Mouse (Mus musculus): ENCODE results near the gene Pax3. TPM values are rescaled to one million over a fixed set of nuclear protein-coding genes. Genes with fewer than 3 reads are reported as not detected.

Gene Pax3
- polyA plus RNA-seq, 1 experiment from 2014 or later = 38.1 TPM

DNA sequence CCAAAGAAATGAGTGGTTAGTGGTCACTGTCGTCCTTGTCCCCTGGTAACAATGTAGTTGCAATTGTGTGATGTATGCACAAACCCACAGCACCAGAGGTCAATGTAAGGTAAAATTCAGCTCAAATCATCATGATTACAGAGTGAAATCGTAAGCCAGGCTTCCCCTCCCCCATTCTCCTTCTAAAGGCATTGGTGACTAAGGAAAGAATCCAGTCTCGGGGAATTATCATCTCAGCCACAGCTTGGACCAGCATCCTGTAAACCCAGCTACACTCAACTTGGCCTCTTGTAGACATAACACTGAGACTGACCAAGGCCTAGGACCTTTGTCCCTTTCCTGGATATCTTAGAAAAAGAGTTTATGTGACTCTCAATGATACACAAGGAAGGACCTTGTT lies 28.1 kb downstream of the Pax3 start:
- H3K36me3 ChIP-seq (ENCODE audit: control insufficient read depth, insufficient read depth, low read length) = no peaks in the 10 kb centered on the region
- ATAC-seq (ENCODE audit: low FRiP score) (no peak), DNase-seq (ENCODE audit: low spot score, missing footprints) (peak; percentile 93)
- peaks cover 71% of the 10 kb centered on the region for H3K27me3 ChIP-seq (ENCODE audit: control insufficient read depth, insufficient read depth, low read length)
- H3K9ac ChIP-seq (ENCODE audit: low read length) = no peak overlapping the region
- H3K4me2 ChIP-seq = peak overlapping the region; percentile 22
- peak overlapping the region; percentile 53 for H3K27ac ChIP-seq (ENCODE audit: low read depth, low read length)
- WGBS = 20% methylated on average over 3 of the region's 3 CpGs
- H3K4me3 ChIP-seq (ENCODE audit: low read depth, low read length) = no peak overlapping the region
- H3K9me3 ChIP-seq (ENCODE audit: control insufficient read depth, low read length) = no peaks in the 10 kb centered on the region
- peaks cover 65% of the 10 kb centered on the region for H3K4me1 ChIP-seq (ENCODE audit: control insufficient read depth, insufficient read depth, low read length)

DNA sequence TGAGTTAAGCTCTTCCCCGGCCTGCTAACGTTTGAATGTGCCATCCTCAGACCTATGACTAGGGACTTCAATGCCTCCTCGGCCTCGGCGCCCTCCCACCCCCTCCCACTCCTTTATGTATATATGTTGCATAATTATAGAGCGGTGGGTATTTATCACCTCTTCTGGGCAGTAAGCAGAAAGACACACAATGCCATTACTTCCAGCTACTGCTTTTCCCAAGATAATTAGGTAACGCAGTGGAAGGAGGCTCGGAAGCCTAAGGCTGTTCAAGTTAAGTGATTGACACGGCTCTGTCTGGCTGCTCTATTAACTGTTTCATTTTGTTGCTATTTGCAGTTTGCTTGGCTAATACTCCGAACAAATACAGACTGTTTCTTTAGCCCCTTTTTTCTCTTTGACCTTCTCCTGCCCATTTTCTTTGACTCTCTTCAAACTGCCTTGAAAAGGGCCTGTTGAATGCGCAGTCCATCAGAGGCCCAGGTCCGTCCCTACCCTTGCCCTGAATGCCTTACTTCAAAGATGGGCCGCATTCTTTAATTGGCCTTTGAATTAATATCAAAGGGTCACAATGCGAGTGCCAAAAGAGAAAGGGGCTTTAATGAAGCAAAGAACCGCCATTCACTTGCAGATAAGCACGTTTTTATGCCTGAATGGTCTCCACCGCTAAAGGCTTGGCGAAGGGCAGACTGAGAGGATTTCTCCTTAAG lies 29.2 kb downstream of the Pax3 start:
- no peak overlapping the region for H3K9ac ChIP-seq (ENCODE audit: low read length)
- 10% methylated on average over 18 of the region's 18 CpGs for WGBS
- peak overlapping the region; percentile 15; the same call in 1 of the 2 replicates for H3K27ac ChIP-seq (ENCODE audit: low read depth, low read length)
- no peaks in the 10 kb centered on the region for H3K9me3 ChIP-seq (ENCODE audit: control insufficient read depth, low read length)
- peaks cover 60% of the 10 kb centered on the region for H3K4me1 ChIP-seq (ENCODE audit: control insufficient read depth, insufficient read depth, low read length)
- ATAC-seq (ENCODE audit: low FRiP score) (peak; percentile 89), DNase-seq (ENCODE audit: low spot score, missing footprints) (peak; percentile 96)
- no peaks in the 10 kb centered on the region for H3K36me3 ChIP-seq (ENCODE audit: control insufficient read depth, insufficient read depth, low read length)
- H3K4me2 ChIP-seq = peak overlapping the region; percentile 19; the same call in 1 of the 2 replicates
- H3K4me3 ChIP-seq (ENCODE audit: low read depth, low read length) = no peak overlapping the region
- H3K27me3 ChIP-seq (ENCODE audit: control insufficient read depth, insufficient read depth, low read length) = peaks cover 74% of the 10 kb centered on the region

DNA sequence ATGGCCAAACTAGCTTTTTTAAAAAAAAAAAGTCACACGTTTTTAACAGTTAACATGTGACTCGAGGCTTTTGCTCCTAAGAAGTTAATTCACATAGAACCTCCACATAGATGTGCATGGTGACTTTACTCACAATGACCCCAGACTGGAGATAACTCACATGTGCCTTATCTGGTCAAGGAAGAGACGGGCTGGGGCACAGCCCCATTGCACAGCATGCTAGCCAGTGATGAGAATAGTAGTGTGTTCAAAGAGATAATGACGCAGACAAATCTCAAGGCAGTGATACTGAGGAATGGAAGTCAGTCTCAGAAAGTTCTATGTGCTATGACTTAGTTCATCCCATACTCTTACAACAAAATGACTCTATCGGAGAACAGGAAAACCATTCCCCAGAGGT lies 35.2 kb downstream of the Pax3 start:
- ATAC-seq (ENCODE audit: low FRiP score) = no peak

GRCm38 (mm10) chr1:78157930-78158329 lies 39.0 kb downstream of the Pax3 start:
- Histone ChIP-seq H3K9ac (ENCODE audit: low read length) (no peak overlapping the region), H3K9me3 (ENCODE audit: control insufficient read depth, low read length) (no peaks in the 10 kb centered on the region), H3K27ac (ENCODE audit: low read depth, low read length) (no peak overlapping the region), H3K4me2 (no peak overlapping the region), H3K4me3 (ENCODE audit: low read depth, low read length) (no peak overlapping the region), H3K4me1 (ENCODE audit: control insufficient read depth, insufficient read depth, low read length) (peaks cover 13% of the 10 kb centered on the region), H3K36me3 (ENCODE audit: control insufficient read depth, insufficient read depth, low read length) (no peaks in the 10 kb centered on the region), H3K27me3 (ENCODE audit: control insufficient read depth, insufficient read depth, low read length) (peaks cover 51% of the 10 kb centered on the region)
- DNase-seq (ENCODE audit: low spot score, missing footprints) (no peak), ATAC-seq (ENCODE audit: low FRiP score) (no peak)
- 28% methylated on average over 6 of the region's 6 CpGs for WGBS

More for the DNA sequence above, 35.2 kb downstream of the Pax3 start:
- Histone ChIP-seq H3K4me1 (ENCODE audit: control insufficient read depth, insufficient read depth, low read length) (peaks cover 26% of the 10 kb centered on the region), H3K9ac (ENCODE audit: low read length) (no peak overlapping the region), H3K9me3 (ENCODE audit: control insufficient read depth, low read length) (no peaks in the 10 kb centered on the region), H3K4me2 (no peak overlapping the region), H3K36me3 (ENCODE audit: control insufficient read depth, insufficient read depth, low read length) (no peaks in the 10 kb centered on the region), H3K27ac (ENCODE audit: low read depth, low read length) (no peak overlapping the region), H3K27me3 (ENCODE audit: control insufficient read depth, insufficient read depth, low read length) (peaks cover 71% of the 10 kb centered on the region), H3K4me3 (ENCODE audit: low read depth, low read length) (no peak overlapping the region)
- WGBS = 79% methylated on average over 5 of the region's 5 CpGs
- no peak for DNase-seq (ENCODE audit: low spot score, missing footprints)

GRCm38 (mm10) chr1:78155796-78156195 lies 41.1 kb downstream of the Pax3 start:
- no peak overlapping the region for H3K27ac ChIP-seq (ENCODE audit: low read depth, low read length)
- H3K4me1 ChIP-seq (ENCODE audit: control insufficient read depth, insufficient read depth, low read length) = peaks cover 13% of the 10 kb centered on the region
- peaks cover 56% of the 10 kb centered on the region for H3K27me3 ChIP-seq (ENCODE audit: control insufficient read depth, insufficient read depth, low read length)
- no peak for DNase-seq (ENCODE audit: low spot score, missing footprints)
- no peaks in the 10 kb centered on the region for H3K9me3 ChIP-seq (ENCODE audit: control insufficient read depth, low read length)
- 87% methylated on average over 4 of the region's 4 CpGs for WGBS
- no peaks in the 10 kb centered on the region for H3K36me3 ChIP-seq (ENCODE audit: control insufficient read depth, insufficient read depth, low read length)
- no peak for ATAC-seq (ENCODE audit: low FRiP score)
- H3K9ac ChIP-seq (ENCODE audit: low read length) = no peak overlapping the region
- H3K4me2 ChIP-seq = no peak overlapping the region
- no peak overlapping the region for H3K4me3 ChIP-seq (ENCODE audit: low read depth, low read length)

GRCm38 (mm10) chr1:78148011-78148623 lies 48.8 kb downstream of the Pax3 start:
- no peak for DNase-seq (ENCODE audit: low spot score, missing footprints)
- peaks cover 28% of the 10 kb centered on the region for H3K4me1 ChIP-seq (ENCODE audit: control insufficient read depth, insufficient read depth, low read length)

GRCm38 (mm10) chr1:78143403-78143802 lies 53.5 kb downstream of the Pax3 start:
- 9% methylated on average over 6 of the region's 6 CpGs for WGBS
- no peak for ATAC-seq (ENCODE audit: low FRiP score)
- Histone ChIP-seq H3K27ac (ENCODE audit: low read depth, low read length) (peak overlapping the region; percentile 38; the same call in 1 of the 2 replicates), H3K4me2 (no peak overlapping the region), H3K4me1 (ENCODE audit: control insufficient read depth, insufficient read depth, low read length) (peaks cover 59% of the 10 kb centered on the region), H3K9me3 (ENCODE audit: control insufficient read depth, low read length) (no peaks in the 10 kb centered on the region), H3K27me3 (ENCODE audit: control insufficient read depth, insufficient read depth, low read length) (peaks cover 62% of the 10 kb centered on the region), H3K9ac (ENCODE audit: low read length) (no peak overlapping the region), H3K36me3 (ENCODE audit: control insufficient read depth, insufficient read depth, low read length) (no peaks in the 10 kb centered on the region), H3K4me3 (ENCODE audit: low read depth, low read length) (no peak overlapping the region)
- DNase-seq (ENCODE audit: low spot score, missing footprints) = peak; percentile 88

More at GRCm38 (mm10) chr1:78148011-78148623, 48.8 kb downstream of the Pax3 start:
- WGBS = 61% methylated on average over 2 of the region's 2 CpGs
- ATAC-seq (ENCODE audit: low FRiP score) = no peak
- H3K27ac ChIP-seq (ENCODE audit: low read depth, low read length) = no peak overlapping the region
- H3K4me3 ChIP-seq (ENCODE audit: low read depth, low read length) = no peak overlapping the region
- peaks cover 73% of the 10 kb centered on the region for H3K27me3 ChIP-seq (ENCODE audit: control insufficient read depth, insufficient read depth, low read length)
- no peak overlapping the region for H3K9ac ChIP-seq (ENCODE audit: low read length)
- H3K9me3 ChIP-seq (ENCODE audit: control insufficient read depth, low read length) = no peaks in the 10 kb centered on the region
- H3K4me2 ChIP-seq = no peak overlapping the region
- no peaks in the 10 kb centered on the region for H3K36me3 ChIP-seq (ENCODE audit: control insufficient read depth, insufficient read depth, low read length)

DNA sequence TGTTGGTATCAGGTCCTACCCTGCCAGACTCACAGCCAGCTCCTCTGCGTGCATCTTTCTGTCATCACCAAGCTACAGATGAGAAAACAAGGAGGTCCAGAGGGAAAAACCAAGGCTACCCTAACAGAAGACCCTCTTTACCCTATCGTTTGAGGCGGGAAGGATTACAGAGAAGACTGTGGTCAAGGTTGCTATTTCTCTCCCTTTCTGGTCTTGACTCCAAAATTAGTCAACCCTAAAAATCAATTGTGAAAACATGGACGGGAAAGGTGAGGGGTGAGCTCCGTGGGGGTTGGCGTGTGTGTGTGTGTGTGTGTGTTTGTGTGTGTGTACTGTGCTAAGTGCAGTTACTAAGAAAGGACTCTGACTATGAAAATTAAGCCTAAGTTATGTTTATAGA lies 54.0 kb downstream of the Pax3 start:
- Histone ChIP-seq H3K4me3 (ENCODE audit: low read depth, low read length) (no peak overlapping the region), H3K4me1 (ENCODE audit: control insufficient read depth, insufficient read depth, low read length) (peaks cover 57% of the 10 kb centered on the region), H3K9me3 (ENCODE audit: control insufficient read depth, low read length) (no peaks in the 10 kb centered on the region), H3K9ac (ENCODE audit: low read length) (no peak overlapping the region), H3K27ac (ENCODE audit: low read depth, low read length) (peak overlapping the region; percentile 38; the same call in 1 of the 2 replicates), H3K27me3 (ENCODE audit: control insufficient read depth, insufficient read depth, low read length) (peaks cover 59% of the 10 kb centered on the region), H3K4me2 (no peak overlapping the region), H3K36me3 (ENCODE audit: control insufficient read depth, insufficient read depth, low read length) (no peaks in the 10 kb centered on the region)
- DNase-seq (ENCODE audit: low spot score, missing footprints) (peak; percentile 95), ATAC-seq (ENCODE audit: low FRiP score) (no peak)
- WGBS = 18% methylated on average over 6 of the region's 6 CpGs
